In the genomic region with DNA sequence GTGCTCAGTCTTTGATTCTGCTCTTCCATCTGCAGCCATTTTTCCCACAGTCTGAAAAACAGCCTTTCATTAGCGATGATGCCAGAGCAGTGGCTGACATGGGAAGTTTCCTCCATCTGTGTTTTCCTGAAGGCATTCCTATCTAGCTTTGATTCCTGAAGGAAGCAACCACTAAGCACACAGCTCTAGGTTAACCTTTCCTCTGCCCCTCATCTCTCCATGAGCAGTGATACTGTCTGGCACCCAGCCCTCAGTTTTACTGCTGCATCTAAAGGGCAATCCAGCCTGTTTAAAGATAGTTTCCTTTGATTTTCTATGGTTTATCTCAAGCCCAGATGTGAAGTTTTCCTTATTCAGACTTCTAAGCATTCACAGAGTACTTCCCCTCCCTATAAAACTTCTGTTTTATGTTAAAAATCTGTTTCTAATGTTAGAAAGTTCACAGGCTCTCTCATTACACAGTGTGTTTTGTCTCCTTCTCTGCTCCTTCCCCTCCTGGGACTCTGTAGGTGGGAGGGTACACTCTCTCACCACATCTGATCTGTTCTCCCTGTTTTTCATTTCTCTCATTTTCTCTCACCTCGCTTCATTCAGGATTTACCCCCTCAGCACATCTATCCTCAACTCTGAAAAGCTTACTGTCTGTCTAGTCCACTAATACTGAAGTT, we compare ENCODE assay signal across 32 mouse cellular contexts.
DNase-seq lines count a peak whose midpoint lies in the region; ATAC-seq lines count a peak whose summit lies in the region.
"Had no signal": no experiment of that assay in that cellular context is flagged by ENCODE, and none has a peak within 500 bp of the region (broad histone marks: within the 10 kb centered on the region; RNA-seq: fewer than 3 reads in every experiment).

No protein-coding gene starts in this region.

- H3K4me3 ChIP-seq in intestine, embryonic 14.5 days (ENCODE audit: low read depth, low read length), result no peak overlapping the region
- no peak overlapping the region for H3K4me3 ChIP-seq in intestine, embryonic 15.5 days (replicated peaks)
- no peak overlapping the region for H3K4me3 ChIP-seq in embryonic facial prominence, embryonic 14.5 days (ENCODE audit: low read depth, low read length)
- H3K4me3 ChIP-seq in limb, embryonic 13.5 days, result no peak overlapping the region
- H3K4me3 ChIP-seq: embryonic facial prominence, embryonic 15.5 days; forebrain, embryonic 12.5 days; gastrocnemius, adult 2 months; heart, adult 2 months; heart, embryonic 12.5 days; hindbrain, embryonic 15.5 days; kidney, embryonic 15.5 days; limb, embryonic 15.5 days; liver, embryonic 13.5 days; megakaryocyte, embryonic 14.5 days; midbrain, embryonic 12.5 days; neural tube, embryonic 13.5 days had no signal

- 39% methylated on average over 2 of the region's 2 CpGs for WGBS in intestine, embryonic 14.5 days
- WGBS in intestine, embryonic 15.5 days, result 54% methylated on average over 2 of the region's 2 CpGs
- WGBS in embryonic facial prominence, embryonic 14.5 days, result 42% methylated on average over 2 of the region's 2 CpGs
- 15% methylated on average over 2 of the region's 2 CpGs for WGBS in limb, embryonic 13.5 days

- peak; percentile 7 for DNase-seq in embryo, embryonic 11 days
- no peak for DNase-seq in embryo, embryonic 9.5 days (ENCODE audit: extremely low spot score)
- peak; percentile 51 for DNase-seq in intestine, embryonic 14.5 days (ENCODE audit: low spot score)
- DNase-seq in embryonic facial prominence, embryonic 14.5 days (ENCODE audit: low spot score), result peak; percentile 45
- DNase-seq in adrenal gland, adult (ENCODE audit: inconsistent age in 2 of 2, low spot score in 1 of 2), result no peak
- DNase-seq: adrenal gland, postnatal 14 days; cerebellum, adult 11-12 months; cerebellum, adult 9-11 months; gastrocnemius, adult 2 months; gastrocnemius, postnatal 36 days; heart, adult 2 months; kidney, adult 18-20 months; layer of hippocampus, postnatal 36 days; liver, embryonic 13.5 days; lung, adult 18-20 months; lung, postnatal 4 days; right cerebral cortex, postnatal 4 days; thymus, postnatal 4 days had no signal

- H3K36me3 ChIP-seq in intestine, embryonic 14.5 days (ENCODE audit: control insufficient read depth, insufficient read depth, low read length), result no peaks in the 10 kb centered on the region
- no peaks in the 10 kb centered on the region for H3K36me3 ChIP-seq in intestine, embryonic 15.5 days
- no peaks in the 10 kb centered on the region for H3K36me3 ChIP-seq in embryonic facial prominence, embryonic 14.5 days (ENCODE audit: control insufficient read depth, insufficient read depth, low read length)
- no peaks in the 10 kb centered on the region for H3K36me3 ChIP-seq in limb, embryonic 13.5 days
- H3K36me3 ChIP-seq: embryonic facial prominence, embryonic 15.5 days; forebrain, embryonic 12.5 days; G1E; heart, embryonic 12.5 days; hindbrain, embryonic 15.5 days; kidney, embryonic 15.5 days; limb, embryonic 15.5 days; liver, embryonic 13.5 days; midbrain, embryonic 12.5 days; neural tube, embryonic 13.5 days had no signal

- H3K4me1 ChIP-seq in intestine, embryonic 14.5 days (replicated peaks; ENCODE audit: control insufficient read depth, insufficient read depth, low read length), result no peaks in the 10 kb centered on the region
- H3K4me1 ChIP-seq in intestine, embryonic 15.5 days (replicated peaks), result no peaks in the 10 kb centered on the region
- H3K4me1 ChIP-seq in embryonic facial prominence, embryonic 14.5 days (ENCODE audit: control insufficient read depth, insufficient read depth, low read length), result 0 out of 2 replicates have a peak, but pooled peaks cover 5% of the 10 kb centered on the region
- H3K4me1 ChIP-seq in limb, embryonic 13.5 days, result peaks cover 6% of the 10 kb centered on the region
- H3K4me1 ChIP-seq: embryonic facial prominence, embryonic 15.5 days; forebrain, embryonic 12.5 days; kidney, embryonic 15.5 days; limb, embryonic 15.5 days; liver, embryonic 13.5 days; megakaryocyte, embryonic 14.5 days; midbrain, embryonic 12.5 days had no signal

- 0 out of 2 replicates have a peak overlapping the region, but pooled peaks have one; percentile 27 for H3K27ac ChIP-seq in intestine, embryonic 14.5 days (ENCODE audit: low read depth)
- H3K27ac ChIP-seq in intestine, embryonic 15.5 days, result no peak overlapping the region
- no peak overlapping the region for H3K27ac ChIP-seq in embryonic facial prominence, embryonic 14.5 days (replicated peaks; ENCODE audit: low read depth, low read length)
- no peak overlapping the region; the same call in 1 of the 2 replicates for H3K27ac ChIP-seq in limb, embryonic 13.5 days
- H3K27ac ChIP-seq: embryonic facial prominence, embryonic 15.5 days; forebrain, embryonic 12.5 days; gastrocnemius, adult 2 months; heart, adult 2 months; hindbrain, embryonic 15.5 days; kidney, embryonic 15.5 days; limb, embryonic 15.5 days; liver, embryonic 13.5 days; midbrain, embryonic 12.5 days; neural tube, embryonic 13.5 days had no signal

- no peak for ATAC-seq in intestine, embryonic 14.5 days (replicated peaks; ENCODE audit: low FRiP score, low TSS enrichment, low read depth)
- ATAC-seq in intestine, embryonic 15.5 days, result no peak
- no peak for ATAC-seq in embryonic facial prominence, embryonic 14.5 days (ENCODE audit: low read depth)
- ATAC-seq in limb, embryonic 13.5 days (ENCODE audit: low FRiP score, low read depth), result peak; percentile 73
- ATAC-seq: lung, postnatal 0 days; Patski had no signal

- no peak overlapping the region for H3K4me2 ChIP-seq in intestine, embryonic 14.5 days (ENCODE audit: low read length)
- no peak overlapping the region for H3K4me2 ChIP-seq in intestine, embryonic 15.5 days (replicated peaks)
- H3K4me2 ChIP-seq in embryonic facial prominence, embryonic 14.5 days (ENCODE audit: low read depth, low read length), result no peak overlapping the region
- H3K4me2 ChIP-seq in limb, embryonic 13.5 days (replicated peaks), result no peak overlapping the region
- H3K4me2 ChIP-seq: embryonic facial prominence, embryonic 15.5 days; forebrain, embryonic 12.5 days; heart, embryonic 12.5 days; hindbrain, embryonic 15.5 days; kidney, embryonic 15.5 days; limb, embryonic 15.5 days; liver, embryonic 13.5 days; midbrain, embryonic 12.5 days; neural tube, embryonic 13.5 days had no signal

- no peaks in the 10 kb centered on the region for H3K27me3 ChIP-seq in intestine, embryonic 14.5 days (replicated peaks; ENCODE audit: control insufficient read depth, insufficient read depth, low read length)
- no peaks in the 10 kb centered on the region for H3K27me3 ChIP-seq in intestine, embryonic 15.5 days (replicated peaks)
- no peaks in the 10 kb centered on the region for H3K27me3 ChIP-seq in embryonic facial prominence, embryonic 14.5 days (replicated peaks; ENCODE audit: control insufficient read depth, insufficient read depth, low read length)
- H3K27me3 ChIP-seq in limb, embryonic 13.5 days, result no peaks in the 10 kb centered on the region
- H3K27me3 ChIP-seq: embryonic facial prominence, embryonic 15.5 days; forebrain, embryonic 12.5 days; heart, embryonic 12.5 days; hindbrain, embryonic 15.5 days; kidney, embryonic 15.5 days; limb, embryonic 15.5 days; liver, embryonic 13.5 days; megakaryocyte, embryonic 14.5 days; midbrain, embryonic 12.5 days; neural tube, embryonic 13.5 days had no signal

- no peaks in the 10 kb centered on the region for H3K9me3 ChIP-seq in intestine, embryonic 14.5 days (ENCODE audit: control insufficient read depth, low read length)
- no peaks in the 10 kb centered on the region for H3K9me3 ChIP-seq in intestine, embryonic 15.5 days
- H3K9me3 ChIP-seq in embryonic facial prominence, embryonic 14.5 days (ENCODE audit: control insufficient read depth, low read length), result no peaks in the 10 kb centered on the region
- H3K9me3 ChIP-seq in limb, embryonic 13.5 days, result no peaks in the 10 kb centered on the region
- H3K9me3 ChIP-seq: embryonic facial prominence, embryonic 15.5 days; G1E; hindbrain, embryonic 15.5 days; limb, embryonic 15.5 days; liver, embryonic 13.5 days; midbrain, embryonic 12.5 days; neural tube, embryonic 13.5 days had no signal

- H3K9ac ChIP-seq in intestine, embryonic 14.5 days (ENCODE audit: low read length), result no peak overlapping the region
- H3K9ac ChIP-seq in intestine, embryonic 15.5 days, result no peak overlapping the region
- H3K9ac ChIP-seq in embryonic facial prominence, embryonic 14.5 days (ENCODE audit: low read depth, low read length), result no peak overlapping the region
- no peak overlapping the region for H3K9ac ChIP-seq in limb, embryonic 13.5 days
- H3K9ac ChIP-seq: embryonic facial prominence, embryonic 15.5 days; forebrain, embryonic 12.5 days; heart, embryonic 12.5 days; hindbrain, embryonic 15.5 days; kidney, embryonic 15.5 days; limb, embryonic 15.5 days; liver, embryonic 13.5 days; midbrain, embryonic 12.5 days; neural tube, embryonic 13.5 days had no signal

Comparison
In these comparisons a context has a peak if more than half of its experiments do, and no peak if none do; other contexts are left out.
1. DNase-seq: peak in embryo, embryonic 11 days (single experiment), intestine, embryonic 14.5 days (single experiment) and embryonic facial prominence, embryonic 14.5 days (single experiment); none in embryo, embryonic 9.5 days (single experiment) and adrenal gland, adult (0 of 2).